Mouse (Mus musculus) cerebellum, adult 8-10 months (tissue): Measurements from ENCODE around the gene Rorb.

Source experiments
- DNase-seq: peaks from one replicate; pipeline ENCODE4 v3.0.0; 2022

Gene Rorb

GRCm38 (mm10) chr19:19110793-19111427 is at the start of gene Rorb:
TSS of gene Rorb (minus strand) at chr19:19111196.
- DNase-seq: peak; percentile 31

GRCm38 (mm10) chr19:19148847-19149246 is 37.9 kb upstream of the Rorb start:
- DNase-seq: no peak

- no peak for DNase-seq
These were observed 33.5 kb upstream of the Rorb start for GRCm38 (mm10) chr19:19144447-19144846.

GRCm38 (mm10) chr19:19136856-19137255 is 25.9 kb upstream of the Rorb start:
- DNase-seq: no peak

GRCm38 (mm10) chr19:19135838-19136237 is 24.8 kb upstream of the Rorb start:
- DNase-seq: no peak

- no peak for DNase-seq
These were observed 11.3 kb upstream of the Rorb start for GRCm38 (mm10) chr19:19122324-19122723.

- DNase-seq: no peak
These were observed 1.2 kb upstream of the Rorb start for GRCm38 (mm10) chr19:19112180-19112579.

GRCm38 (mm10) chr19:19111428-19112170 is 603 bp upstream of the Rorb start:
- no peak for DNase-seq

GRCm38 (mm10) chr19:19110011-19110768 is 806 bp downstream of the Rorb start:
- peak; percentile 10 for DNase-seq

GRCm38 (mm10) chr19:19108596-19109381 is 2.2 kb downstream of the Rorb start:
- no peak for DNase-seq

GRCm38 (mm10) chr19:19104581-19104980 is 6.4 kb downstream of the Rorb start:
- DNase-seq: no peak

- no peak for DNase-seq
These were observed 13.8 kb downstream of the Rorb start for GRCm38 (mm10) chr19:19097149-19097548.

- no peak for DNase-seq
These were observed 21.6 kb downstream of the Rorb start for GRCm38 (mm10) chr19:19089427-19089826.

- DNase-seq: no peak
These were observed 33.1 kb downstream of the Rorb start for GRCm38 (mm10) chr19:19077880-19078279.

- DNase-seq: no peak
These were observed 36.2 kb downstream of the Rorb start for GRCm38 (mm10) chr19:19074756-19075155.

- no peak for DNase-seq
These were observed 52.1 kb downstream of the Rorb start for GRCm38 (mm10) chr19:19058710-19059398.

GRCm38 (mm10) chr19:19058201-19058600 is 52.8 kb downstream of the Rorb start:
- no peak for DNase-seq

GRCm38 (mm10) chr19:19043138-19043537 is 67.9 kb downstream of the Rorb start:
- no peak for DNase-seq

GRCm38 (mm10) chr19:19040800-19041199 is 70.2 kb downstream of the Rorb start:
- no peak for DNase-seq

GRCm38 (mm10) chr19:19034482-19035315 is 76.3 kb downstream of the Rorb start:
- DNase-seq: no peak

- no peak for DNase-seq
These were observed 77.0 kb downstream of the Rorb start for GRCm38 (mm10) chr19:19033974-19034373.
